Mouse (Mus musculus): ENCODE results near the gene Egln1.

DNA sequence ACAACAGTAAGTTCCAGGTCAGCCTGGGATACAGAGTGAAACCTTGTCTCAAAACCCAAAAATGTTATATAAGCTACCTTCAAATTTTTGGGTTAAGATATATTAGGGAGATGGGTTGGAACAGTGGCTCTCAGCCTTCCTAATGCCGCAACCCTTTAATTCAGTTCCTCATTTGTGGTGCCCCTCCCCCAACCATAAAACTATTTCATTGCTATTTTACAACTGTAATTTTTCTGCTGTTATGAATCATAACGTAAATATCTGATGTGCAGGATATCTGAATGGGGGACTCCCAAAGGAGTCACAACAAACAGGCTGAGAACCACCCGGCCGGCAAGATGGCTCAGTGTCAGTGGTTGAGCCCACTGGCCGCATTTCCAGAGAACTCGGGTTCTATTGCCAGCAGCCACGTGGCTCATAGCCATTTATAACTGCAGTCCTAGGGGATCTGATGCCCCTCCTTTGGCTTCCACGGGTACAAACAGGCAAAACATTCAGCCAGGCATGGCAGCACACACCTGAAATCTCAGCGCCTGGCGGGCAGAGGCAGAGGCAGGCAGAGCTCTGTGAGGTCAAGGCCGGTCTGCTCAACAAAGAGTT, 26.5 kb downstream of the Egln1 start:
- TF ChIP-seq CTCF (IDR thresholded peaks at IDR 0.05; ENCODE audit: control insufficient read depth, insufficient read depth, insufficient read length) (no peak), MYOD1 (IDR thresholded peaks at IDR 0.05; ENCODE audit: control insufficient read depth, insufficient read length, low read depth) (no peak), CEBPB (IDR thresholded peaks at IDR 0.05; ENCODE audit: low read depth) (no peak), MAX (IDR thresholded peaks at IDR 0.05) (peak; percentile 70), USF1 (IDR thresholded peaks at IDR 0.05; ENCODE audit: low read depth) (peak; percentile 53), FOSL1 (IDR thresholded peaks at IDR 0.05; ENCODE audit: insufficient read depth, low read length, poor library complexity, severe bottlenecking) (peak; percentile 12), MYOG (IDR thresholded peaks at IDR 0.05; ENCODE audit: control insufficient read depth, extremely low read depth, insufficient read length) (no peak)
